ENCODE assay signal across 24 mouse cellular contexts in genomic region chr12:91800861-91801385, GRCm38 (mm10). TPM values are rescaled to one million over a fixed set of nuclear protein-coding genes. Genes with fewer than 3 reads are reported as not detected.
A peak's percentile ranks its signal among the peaks of the same experiment; 100 is the strongest.
DNase-seq lines count a peak whose midpoint lies in the region; ATAC-seq and TF ChIP-seq lines count a peak whose summit lies in the region.
"Had no signal": no experiment of that assay in that cellular context is flagged by ENCODE, and none has a peak within 500 bp of the region (broad histone marks: within the 10 kb centered on the region; RNA-seq: fewer than 3 reads in every experiment).

No protein-coding gene starts in this region.

- no peaks in the 10 kb centered on the region for H3K36me3 ChIP-seq in liver, embryonic 12.5 days
- H3K36me3 ChIP-seq in liver, embryonic 13.5 days = no peaks in the 10 kb centered on the region
- H3K36me3 ChIP-seq: embryonic facial prominence, embryonic 12.5 days; forebrain, embryonic 12.5 days; heart, embryonic 10.5 days; hindbrain, embryonic 12.5 days had no signal

- no peak overlapping the region for H3K9ac ChIP-seq in liver, embryonic 12.5 days
- H3K9ac ChIP-seq in liver, embryonic 13.5 days = no peak overlapping the region
- H3K9ac ChIP-seq: embryonic facial prominence, embryonic 12.5 days; forebrain, embryonic 12.5 days; forebrain, postnatal 0 days; hindbrain, embryonic 12.5 days had no signal

- no peak overlapping the region for H3K27ac ChIP-seq in cerebellum, adult 2 months (ENCODE audit: insufficient read depth, low read length)
- no peak overlapping the region for H3K27ac ChIP-seq in liver, embryonic 12.5 days
- no peak overlapping the region for H3K27ac ChIP-seq in liver, embryonic 13.5 days
- H3K27ac ChIP-seq in left cerebral cortex, adult 2 months = no peak overlapping the region
- H3K27ac ChIP-seq: embryonic facial prominence, embryonic 12.5 days; forebrain, embryonic 12.5 days; gastrocnemius, adult 2 months; heart, embryonic 10.5 days; hindbrain, embryonic 12.5 days; hindbrain, postnatal 0 days had no signal

- DNase-seq in cerebellum, postnatal 14 days = peak; percentile 28 to 58
- no peak for DNase-seq in cerebellum, adult 2 months
- DNase-seq in liver = no peak
- no peak for DNase-seq in liver, embryonic 13.5 days
- no peak for DNase-seq in frontal cortex, adult 2 months (ENCODE audit: extremely low spot score in 1 of 2, low spot score in 1 of 2)
- DNase-seq in kidney, postnatal 10 days = no peak
- DNase-seq in left cerebral cortex, adult 2 months (ENCODE audit: extremely low spot score in 1 of 2, low spot score in 2 of 2) = no peak
- DNase-seq: adrenal gland, postnatal 14 days; cerebellum, adult 18-20 months; cerebellum, postnatal 25 days; forebrain, postnatal 0 days; gastrocnemius, adult 2 months; gastrocnemius, postnatal 36 days; heart, adult 18-20 months; heart, postnatal 10 days; heart, postnatal 4 days had no signal

- H3K4me1 ChIP-seq in cerebellum, adult 2 months (ENCODE audit: control insufficient read depth, insufficient read depth, low read length) = no peaks in the 10 kb centered on the region
- H3K4me1 ChIP-seq in liver, embryonic 12.5 days = peaks cover 8% of the 10 kb centered on the region
- H3K4me1 ChIP-seq in liver, embryonic 13.5 days (replicated peaks) = peaks cover 15% of the 10 kb centered on the region
- H3K4me1 ChIP-seq: embryonic facial prominence, embryonic 12.5 days; forebrain, embryonic 12.5 days; hindbrain, embryonic 12.5 days had no signal

- WGBS in cerebellum, adult 2 months = 26% methylated on average over 6 of the region's 6 CpGs
- 48% methylated on average over 6 of the region's 6 CpGs for WGBS in liver, embryonic 12.5 days (ENCODE audit: insufficient replicate concordance)
- WGBS in liver, embryonic 13.5 days (ENCODE audit: insufficient replicate concordance) = 43% methylated on average over 6 of the region's 6 CpGs

- intact Hi-C loops in left cerebral cortex, adult 2 months (cut with DNase I) = no loop called here

- H3K27me3 ChIP-seq in cerebellum, adult 2 months (ENCODE audit: control insufficient read depth, insufficient read depth, low read length) = no peaks in the 10 kb centered on the region
- H3K27me3 ChIP-seq in liver, embryonic 12.5 days (replicated peaks) = no peaks in the 10 kb centered on the region
- no peaks in the 10 kb centered on the region for H3K27me3 ChIP-seq in liver, embryonic 13.5 days
- H3K27me3 ChIP-seq: embryonic facial prominence, embryonic 12.5 days; forebrain, embryonic 12.5 days; hindbrain, embryonic 12.5 days; Patski had no signal

- H3K4me3 ChIP-seq in cerebellum, adult 2 months (replicated peaks; ENCODE audit: insufficient read depth, low read depth, low read length) = no peak overlapping the region
- no peak overlapping the region for H3K4me3 ChIP-seq in liver, embryonic 12.5 days
- no peak overlapping the region for H3K4me3 ChIP-seq in liver, embryonic 13.5 days (replicated peaks)
- no peak overlapping the region for H3K4me3 ChIP-seq in left cerebral cortex, adult 2 months
- H3K4me3 ChIP-seq: embryonic facial prominence, embryonic 12.5 days; forebrain, embryonic 12.5 days; gastrocnemius, adult 2 months; heart, embryonic 10.5 days; hindbrain, embryonic 12.5 days had no signal

- ATAC-seq in liver, embryonic 12.5 days = peak; percentile 53
- ATAC-seq in liver, embryonic 13.5 days (ENCODE audit: low read depth) = peak; percentile 57
- ATAC-seq: activated CD4-positive, CD25-positive, alpha-beta regulatory T cell, adult 4 months; forebrain, postnatal 0 days; hindbrain, postnatal 0 days; Patski had no signal

- H3K4me2 ChIP-seq in liver, embryonic 12.5 days = no peak overlapping the region
- H3K4me2 ChIP-seq in liver, embryonic 13.5 days = no peak overlapping the region
- H3K4me2 ChIP-seq: embryonic facial prominence, embryonic 12.5 days; forebrain, embryonic 12.5 days; hindbrain, embryonic 12.5 days had no signal

- TF ChIP-seq CTCF in cerebellum, adult 2 months (IDR thresholded peaks at IDR 0.05; ENCODE audit: borderline replicate concordance, insufficient read depth, low read depth, low read length) = no peak
- TF ChIP-seq CTCF in left cerebral cortex, adult 2 months (IDR thresholded peaks at IDR 0.05) = no peak

- no peaks in the 10 kb centered on the region for H3K9me3 ChIP-seq in liver, embryonic 12.5 days (replicated peaks)
- no peaks in the 10 kb centered on the region for H3K9me3 ChIP-seq in liver, embryonic 13.5 days (replicated peaks)
- H3K9me3 ChIP-seq: embryonic facial prominence, embryonic 12.5 days; forebrain, embryonic 12.5 days; heart, embryonic 10.5 days; hindbrain, embryonic 12.5 days had no signal

- TF ChIP-seq POLR2A in cerebellum, adult 2 months (IDR thresholded peaks at IDR 0.05; ENCODE audit: borderline replicate concordance, insufficient read depth, low read length) = no peak

RNA-seq across cellular contexts. Expression of gene Ston2, which starts 12.7 kb away (rescaled TPM):
- polyA plus RNA-seq in cerebellum, adult 2 months (2012; rRNA removed) = 9.0 and 10.7 TPM in 2 replicates
- 35.7 and 37.9 TPM in 2 replicates for polyA plus RNA-seq in liver, embryonic 12.5 days (2016; fragmentation: Nextera tagmentation; extraction: Ambion mirVana)
- polyA plus RNA-seq in liver, embryonic 13.5 days (2015; fragmentation: Nextera tagmentation; extraction: Ambion mirVana) = 25.0 and 25.2 TPM in 2 replicates
- polyA plus RNA-seq in frontal cortex, adult 2 months (2012; rRNA removed) = 11.9 and 12.3 TPM in 2 replicates
- total RNA-seq in left cerebral cortex, adult 2 months (2021) = 10 to 100 TPM; 17.1 to 20.2 TPM

RNA-seq across cellular contexts. Expression of gene Sel1l, which starts 48.0 kb away (rescaled TPM):
- polyA plus RNA-seq in cerebellum, adult 2 months (2012; rRNA removed) = 84.1 and 87.1 TPM in 2 replicates
- 38.4 and 39.5 TPM in 2 replicates for polyA plus RNA-seq in liver, embryonic 12.5 days (2016; fragmentation: Nextera tagmentation; extraction: Ambion mirVana)
- 34.5 and 43.0 TPM in 2 replicates for polyA plus RNA-seq in liver, embryonic 13.5 days (2015; fragmentation: Nextera tagmentation; extraction: Ambion mirVana)
- 92.1 and 92.3 TPM in 2 replicates for polyA plus RNA-seq in frontal cortex, adult 2 months (2012; rRNA removed)
- 100 to 1,000 TPM; 158 to 172 TPM for total RNA-seq in left cerebral cortex, adult 2 months (2021)

Comparison
In these comparisons a context has a peak if more than half of its experiments do, and no peak if none do; other contexts are left out.
1. DNase-seq: peak in cerebellum, postnatal 14 days (2 of 2); none in cerebellum, adult 2 months (0 of 2), liver (single experiment), liver, embryonic 13.5 days (single experiment), frontal cortex, adult 2 months (0 of 2), kidney, postnatal 10 days (single experiment) and left cerebral cortex, adult 2 months (0 of 2).